Mouse (Mus musculus) liver, embryonic 11.5 days (tissue): ENCODE measurements around the gene Aff4. TPM values are rescaled to one million over a fixed set of nuclear protein-coding genes. Genes with fewer than 3 reads are reported as not detected.

Experiments
- ATAC-seq: fragments of 200-750 bp; cut with Nextera tagmentation; replicated peaks from 2 replicates; pipeline ENCODE4 v1.8.0; 2017; ENCODE audit warnings: moderate number of reproducible peaks, mild to moderate bottlenecking, moderate TSS enrichment, moderate library complexity; ENCODE audit not compliant: low FRiP score
- DNase-seq: peaks from one replicate; pipeline ENCODE4 v3.0.0-alpha.2; 2017; ENCODE audit warnings: low spot score
- H3K27ac ChIP-seq: fragments of 300-500 bp; sonication (generic); 2 replicates; pipeline ENCODE4 v1.5.1; 2014; ENCODE audit warnings: mild to moderate bottlenecking, low read depth, low read length, control low read depth
- H3K27me3 ChIP-seq: fragments of 300-500 bp; sonication (generic); replicated peaks from 2 replicates; pipeline ENCODE4 v1.6.1; 2014; ENCODE audit warnings: low read length, mixed read lengths; ENCODE audit not compliant: control insufficient read depth, insufficient read depth
- H3K36me3 ChIP-seq: fragments of 300-500 bp; sonication (generic); 2 replicates; pipeline ENCODE4 v1.6.1; 2014; ENCODE audit warnings: mild to moderate bottlenecking, low read length, moderate library complexity, mixed read lengths; ENCODE audit not compliant: control insufficient read depth, insufficient read depth
- H3K4me1 ChIP-seq: fragments of 300-500 bp; sonication (generic); replicated peaks from 2 replicates; pipeline ENCODE4 v1.6.1; 2014; ENCODE audit warnings: low read length, mixed read lengths; ENCODE audit not compliant: control insufficient read depth, insufficient read depth
- H3K4me2 ChIP-seq: fragments of 300-500 bp; sonication (generic); 2 replicates; pipeline ENCODE4 v1.6.1; 2014; ENCODE audit warnings: mild to moderate bottlenecking, control low read depth, moderate library complexity
- H3K4me3 ChIP-seq: fragments of 300-500 bp; sonication (generic); 2 replicates; pipeline ENCODE4 v1.5.1; 2014; ENCODE audit warnings: low read depth, low read length, control low read depth
- H3K9ac ChIP-seq: fragments of 300-500 bp; sonication (generic); 2 replicates; pipeline ENCODE4 v1.6.1; 2014; ENCODE audit warnings: low read depth, low read length, control low read depth
- H3K9me3 ChIP-seq: fragments of 300-500 bp; sonication (generic); 2 replicates; pipeline ENCODE4 v1.6.1; 2016; ENCODE audit warnings: low read length, inconsistent platforms, mixed read lengths; ENCODE audit not compliant: control insufficient read depth
- WGBS: fragments of 180-500 bp; shearing (Covaris S2); extraction: QIAGEN DNeasy Blood & Tissue Kit; methylation state at CpG from one replicate; pipeline ENCODE4 v1.1.7; 2014; 5-methylcytosine and 5-hydroxymethylcytosine counted together
- polyA plus RNA-seq: library from polyadenylated mRNA; unstranded; fragments of >200 nt; fragmentation: Nextera tagmentation; extraction: Ambion mirVana; gene quantifications from 2 replicates; pipeline ENCODE4 v1.2.1, GENCODE M21; 2014

Aff4 gene
- polyA plus RNA-seq, 1 experiment from 2014 or later = 16.5 TPM

GRCm38 (mm10) chr11:53351224-53351942 lies 750 bp downstream of the Aff4 start:
- Histone ChIP-seq H3K36me3 (no peaks in the 10 kb centered on the region), H3K4me1 (no peaks in the 10 kb centered on the region; the same call in 1 of the 2 replicates), H3K9ac (peak overlapping the region; percentile 91), H3K9me3 (no peaks in the 10 kb centered on the region), H3K27ac (peak overlapping the region; percentile 76), H3K27me3 (no peaks in the 10 kb centered on the region), H3K4me3 (peak overlapping the region; percentile 87), H3K4me2 (peak overlapping the region; percentile 78)
- WGBS = 0% methylated on average over 35 of the region's 35 CpGs
- DNase-seq = peak; percentile 74
- no peak for ATAC-seq

GRCm38 (mm10) chr11:53351943-53352590 lies 1.4 kb downstream of the Aff4 start:
- 8% methylated on average over 14 of the region's 14 CpGs for WGBS
- Histone ChIP-seq H3K4me3 (peak overlapping the region; percentile 87), H3K9me3 (no peaks in the 10 kb centered on the region), H3K27ac (0 out of 2 replicates have a peak overlapping the region, but pooled peaks have one; percentile 76), H3K27me3 (no peaks in the 10 kb centered on the region), H3K9ac (peak overlapping the region; percentile 91), H3K36me3 (peaks cover 3% of the 10 kb centered on the region; the same call in 1 of the 2 replicates), H3K4me1 (no peaks in the 10 kb centered on the region), H3K4me2 (peak overlapping the region; percentile 78)
- DNase-seq (no peak), ATAC-seq (no peak)

GRCm38 (mm10) chr11:53358504-53359155 lies 8.0 kb downstream of the Aff4 start:
- no peak overlapping the region for H3K4me3 ChIP-seq
- no peaks in the 10 kb centered on the region for H3K4me1 ChIP-seq
- no peaks in the 10 kb centered on the region for H3K9me3 ChIP-seq
- ATAC-seq (no peak), DNase-seq (no peak)
- no peak overlapping the region for H3K4me2 ChIP-seq
- H3K27me3 ChIP-seq = no peaks in the 10 kb centered on the region
- peaks cover 3% of the 10 kb centered on the region; the same call in 1 of the 2 replicates for H3K36me3 ChIP-seq
- H3K9ac ChIP-seq = no peak overlapping the region
- no peak overlapping the region for H3K27ac ChIP-seq
- 90% methylated on average over 5 of the region's 5 CpGs for WGBS

- no peak for DNase-seq
- Histone ChIP-seq H3K27ac (no peak overlapping the region), H3K4me3 (no peak overlapping the region), H3K27me3 (no peaks in the 10 kb centered on the region), H3K36me3 (peaks cover 8% of the 10 kb centered on the region; the same call in 1 of the 2 replicates), H3K4me1 (no peaks in the 10 kb centered on the region), H3K9ac (no peak overlapping the region), H3K9me3 (no peaks in the 10 kb centered on the region), H3K4me2 (no peak overlapping the region)
- WGBS = 90% methylated on average over 2 of the region's 2 CpGs
- ATAC-seq = no peak
Observed at GRCm38 (mm10) chr11:53367032-53367431, 16.4 kb downstream of the Aff4 start.

- whole genome bisulfite sequencing = 53% methylated on average over 1 of the region's 1 CpGs
- DNase-seq (no peak), ATAC-seq (peak; percentile 72; the same call in 1 of the 2 replicates)
- H3K9me3 ChIP-seq = no peaks in the 10 kb centered on the region
- no peak overlapping the region for H3K4me3 ChIP-seq
- no peaks in the 10 kb centered on the region for H3K27me3 ChIP-seq
- H3K9ac ChIP-seq = no peak overlapping the region
- peaks cover 6% of the 10 kb centered on the region for H3K36me3 ChIP-seq
- no peak overlapping the region for H3K27ac ChIP-seq
- peaks cover 4% of the 10 kb centered on the region; the same call in 1 of the 2 replicates for H3K4me1 ChIP-seq
- H3K4me2 ChIP-seq = peak overlapping the region; percentile 35; the same call in 1 of the 2 replicates
Observed at GRCm38 (mm10) chr11:53378918-53379317, 28.3 kb downstream of the Aff4 start.

GRCm38 (mm10) chr11:53383758-53384428 lies 33.3 kb downstream of the Aff4 start:
- DNase-seq (no peak), ATAC-seq (no peak)
- Histone ChIP-seq H3K4me3 (no peak overlapping the region), H3K9ac (no peak overlapping the region), H3K4me2 (no peak overlapping the region), H3K9me3 (no peaks in the 10 kb centered on the region), H3K27ac (no peak overlapping the region), H3K27me3 (no peaks in the 10 kb centered on the region), H3K4me1 (peaks cover 2% of the 10 kb centered on the region; the same call in 1 of the 2 replicates), H3K36me3 (peaks cover 9% of the 10 kb centered on the region; the same call in 1 of the 2 replicates)
- 91% methylated on average over 2 of the region's 2 CpGs for WGBS

- DNase-seq (no peak), ATAC-seq (no peak)
- H3K9me3 ChIP-seq = no peaks in the 10 kb centered on the region
- H3K4me1 ChIP-seq = no peaks in the 10 kb centered on the region
- H3K27ac ChIP-seq = no peak overlapping the region
- no peak overlapping the region for H3K4me3 ChIP-seq
- no peak overlapping the region for H3K9ac ChIP-seq
- 85% methylated on average over 1 of the region's 1 CpGs for WGBS
- peaks cover 16% of the 10 kb centered on the region; the same call in 1 of the 2 replicates for H3K36me3 ChIP-seq
- no peaks in the 10 kb centered on the region for H3K27me3 ChIP-seq
- H3K4me2 ChIP-seq = no peak overlapping the region
Observed at GRCm38 (mm10) chr11:53393856-53394255, 43.2 kb downstream of the Aff4 start.

- ATAC-seq = no peak
- peaks cover 21% of the 10 kb centered on the region for H3K36me3 ChIP-seq
- H3K27ac ChIP-seq = no peak overlapping the region
- H3K9me3 ChIP-seq = no peaks in the 10 kb centered on the region
- H3K4me1 ChIP-seq = no peaks in the 10 kb centered on the region
- no peak overlapping the region for H3K9ac ChIP-seq
- H3K27me3 ChIP-seq = no peaks in the 10 kb centered on the region
- H3K4me3 ChIP-seq = no peak overlapping the region
- 77% methylated on average over 1 of the region's 1 CpGs for WGBS
- no peak for DNase-seq
- no peak overlapping the region for H3K4me2 ChIP-seq
Observed at GRCm38 (mm10) chr11:53403638-53404037, 53.0 kb downstream of the Aff4 start.
